ENCODE assay signal across 21 mouse cellular contexts in genomic region chr7:117567252-117567651, GRCm38 (mm10).
DNase-seq lines count a peak whose midpoint lies in the region; ATAC-seq and TF ChIP-seq lines count a peak whose summit lies in the region.
"Had no signal": no experiment of that assay in that cellular context is flagged by ENCODE, and none has a peak within 500 bp of the region (broad histone marks: within the 10 kb centered on the region; RNA-seq: fewer than 3 reads in every experiment).

No protein-coding gene starts in this region.

- H3K9ac ChIP-seq in intestine, embryonic 15.5 days, result no peak overlapping the region
- H3K9ac ChIP-seq: forebrain, embryonic 13.5 days; hindbrain, embryonic 12.5 days; hindbrain, embryonic 15.5 days had no signal

- H3K36me3 ChIP-seq in spleen, adult 2 months (ENCODE audit: control insufficient read depth, insufficient read depth, low read length), result no peaks in the 10 kb centered on the region
- H3K36me3 ChIP-seq in intestine, embryonic 15.5 days, result no peaks in the 10 kb centered on the region
- H3K36me3 ChIP-seq in splenic B cell, adult 2 months (ENCODE audit: control insufficient read depth, insufficient read depth, low read length, poor library complexity, severe bottlenecking), result no peaks in the 10 kb centered on the region; the same call in 1 of the 2 replicates
- H3K36me3 ChIP-seq: hindbrain, embryonic 12.5 days; hindbrain, embryonic 15.5 days had no signal

- peaks cover 17% of the 10 kb centered on the region; the same call in 1 of the 2 replicates for H3K4me1 ChIP-seq in spleen, adult 2 months (ENCODE audit: control insufficient read depth, insufficient read depth, insufficient read length)
- H3K4me1 ChIP-seq in intestine, embryonic 15.5 days (replicated peaks), result 0 out of 2 replicates have a peak, but pooled peaks cover 4% of the 10 kb centered on the region
- H3K4me1 ChIP-seq: hindbrain, embryonic 12.5 days had no signal

- ATAC-seq in intestine, embryonic 15.5 days, result peak; percentile 48
- ATAC-seq: activated CD4-positive, CD25-positive, alpha-beta regulatory T cell, adult 4 months; CD4-positive, CD25-positive, alpha-beta regulatory T cell, adult 4 months; forebrain, embryonic 13.5 days; forebrain, embryonic 16.5 days had no signal

- no peak overlapping the region for H3K4me3 ChIP-seq in spleen, adult 2 months (ENCODE audit: extremely low read depth, insufficient read depth, insufficient read length)
- H3K4me3 ChIP-seq in intestine, embryonic 15.5 days (replicated peaks), result no peak overlapping the region
- H3K4me3 ChIP-seq: forebrain, embryonic 10.5 days; forebrain, embryonic 13.5 days; hindbrain, embryonic 12.5 days; hindbrain, embryonic 15.5 days had no signal

- TF ChIP-seq CTCF in spleen, adult 2 months (IDR thresholded peaks at IDR 0.05; ENCODE audit: extremely low read depth, insufficient read depth, insufficient read length, insufficient replicate concordance), result no peak

- no peaks in the 10 kb centered on the region for H3K27me3 ChIP-seq in spleen, adult 2 months (ENCODE audit: control insufficient read depth, insufficient read depth, low read length)
- no peaks in the 10 kb centered on the region for H3K27me3 ChIP-seq in intestine, embryonic 15.5 days (replicated peaks)
- peaks cover 1% of the 10 kb centered on the region; the same call in 1 of the 2 replicates for H3K27me3 ChIP-seq in splenic B cell, adult 2 months (ENCODE audit: control insufficient read depth, insufficient read depth, low read length, poor library complexity, severe bottlenecking)
- H3K27me3 ChIP-seq: forebrain, embryonic 13.5 days; hindbrain, embryonic 15.5 days had no signal

- 60% methylated on average over 5 of the region's 5 CpGs for WGBS in spleen, adult 2 months
- 64% methylated on average over 5 of the region's 5 CpGs for WGBS in intestine, embryonic 15.5 days

- peak overlapping the region; percentile 77 for H3K27ac ChIP-seq in spleen, adult 2 months (ENCODE audit: insufficient read depth, low read length)
- H3K27ac ChIP-seq in intestine, embryonic 15.5 days, result no peak overlapping the region
- H3K27ac ChIP-seq: forebrain, embryonic 10.5 days; forebrain, embryonic 13.5 days; hindbrain, embryonic 12.5 days; hindbrain, embryonic 15.5 days had no signal

- no peak for DNase-seq in spleen, adult 2 months (ENCODE audit: low read depth in 1 of 2, low spot score in 2 of 2)
- DNase-seq in spleen, adult 12 weeks (ENCODE audit: low spot score), result no peak
- peak; percentile 52 for DNase-seq in splenic B cell, adult 2 months (ENCODE audit: low read depth, low spot score)
- DNase-seq in layer of hippocampus, postnatal 25 days (ENCODE audit: extremely low spot score in 1 of 2, low spot score in 1 of 2), result no peak
- no peak for DNase-seq in right cerebral cortex, postnatal 14 days
- DNase-seq: adrenal gland, adult 8-10 months; adrenal gland, postnatal 25 days; cerebellum, adult 18-20 months; cerebellum, adult 9-10 months; cerebellum, postnatal 14 days; gastrocnemius, postnatal 10 days; heart, adult 11 months had no signal

- no peaks in the 10 kb centered on the region for H3K9me3 ChIP-seq in intestine, embryonic 15.5 days
- H3K9me3 ChIP-seq: forebrain, embryonic 10.5 days; forebrain, embryonic 13.5 days; hindbrain, embryonic 12.5 days; hindbrain, embryonic 15.5 days had no signal

- TF ChIP-seq POLR2A in spleen, adult 2 months (IDR thresholded peaks at IDR 0.05; ENCODE audit: low read depth, low read length), result no peak

- H3K4me2 ChIP-seq in intestine, embryonic 15.5 days (replicated peaks), result no peak overlapping the region
- H3K4me2 ChIP-seq: forebrain, embryonic 13.5 days; heart, embryonic 11.5 days; hindbrain, embryonic 12.5 days; hindbrain, embryonic 15.5 days had no signal
